Mouse (Mus musculus) gastrocnemius, adult 2 months (tissue): ENCODE measurements around the gene Tor4a. TPM values are rescaled to one million over a fixed set of nuclear protein-coding genes. Genes with fewer than 3 reads are reported as not detected.
A peak's percentile ranks its signal among the peaks of the same experiment; 100 is the strongest.

Source experiments
- DNase-seq: peaks from one replicate; pipeline ENCODE4 v3.0.0; 2022
- H3K27ac ChIP-seq: fragments of 200-600 bp; 2 replicates; pipeline ENCODE4 v1.8.1; 2022; ENCODE audit warnings: mild to moderate bottlenecking
- H3K4me3 ChIP-seq: fragments of 200-600 bp; 2 replicates; pipeline ENCODE4 v1.8.1; 2022; ENCODE audit warnings: mild to moderate bottlenecking, moderate library complexity
- CTCF ChIP-seq: fragments of 200-600 bp; IDR thresholded peaks from 2 replicates; pipeline ENCODE4 v1.8.1; 2022; ENCODE audit warnings: antibody characterized with exemption, mild to moderate bottlenecking, moderate library complexity
- intact Hi-C: fragments of 180-260 bp; cut with DNase I; formaldehyde crosslinking; loops from one replicate; pipeline ENCODE4 v1.15.1; 2025
- total RNA-seq, 2 experiments: library from RNA; stranded (reverse); gene quantifications; 2 replicates each; pipeline ENCODE4 v1.2.3; 2021

The Tor4a gene
- total RNA-seq, 2 experiments from 2014 or later: 0.59 to 1.0 TPM

DNA sequence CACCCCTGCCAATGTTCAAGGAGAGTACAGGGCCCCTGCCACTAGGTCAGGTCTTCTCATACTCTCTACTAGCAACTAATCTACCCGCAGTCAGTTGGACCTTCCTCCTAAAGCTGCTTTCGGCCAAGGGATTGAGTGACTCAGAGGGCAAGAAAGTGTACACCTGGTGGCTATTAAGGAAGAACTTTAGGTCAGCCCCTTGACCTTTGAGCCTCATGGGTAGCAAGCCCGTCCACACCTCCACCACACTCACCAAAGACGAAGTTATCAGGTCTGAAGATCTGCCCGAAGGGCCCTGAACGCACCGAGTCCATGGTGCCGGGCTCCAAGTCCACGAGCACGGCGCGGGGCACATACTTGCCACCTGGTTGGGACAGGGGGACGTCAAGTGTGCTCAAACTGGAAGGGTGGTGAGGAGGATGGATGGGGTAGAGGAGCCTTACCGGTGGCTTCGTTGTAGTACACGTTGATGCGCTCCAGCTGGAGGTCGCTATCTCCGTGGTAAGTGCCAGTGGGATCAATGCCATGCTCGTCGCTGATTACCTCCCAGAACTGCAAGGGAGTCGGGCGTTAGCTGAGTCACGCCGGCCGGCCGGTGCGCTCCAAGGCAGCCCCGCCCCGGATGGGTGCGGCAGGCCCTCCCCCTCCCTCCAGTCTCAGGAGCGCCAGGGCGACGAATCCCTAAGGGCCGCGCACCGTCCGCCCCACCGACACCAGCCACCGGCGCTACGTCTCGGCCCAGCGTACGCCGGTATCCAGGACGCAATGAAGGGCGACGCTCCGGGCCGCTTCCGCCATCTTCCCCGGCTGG lies 27.2 kb upstream of the Tor4a start:
- intact Hi-C loops: no loop called here
- peak overlapping the region; percentile 93 for H3K4me3 ChIP-seq
- peak; percentile 94 for DNase-seq
- H3K27ac ChIP-seq: peak overlapping the region; percentile 97
- TF ChIP-seq CTCF: no peak

DNA sequence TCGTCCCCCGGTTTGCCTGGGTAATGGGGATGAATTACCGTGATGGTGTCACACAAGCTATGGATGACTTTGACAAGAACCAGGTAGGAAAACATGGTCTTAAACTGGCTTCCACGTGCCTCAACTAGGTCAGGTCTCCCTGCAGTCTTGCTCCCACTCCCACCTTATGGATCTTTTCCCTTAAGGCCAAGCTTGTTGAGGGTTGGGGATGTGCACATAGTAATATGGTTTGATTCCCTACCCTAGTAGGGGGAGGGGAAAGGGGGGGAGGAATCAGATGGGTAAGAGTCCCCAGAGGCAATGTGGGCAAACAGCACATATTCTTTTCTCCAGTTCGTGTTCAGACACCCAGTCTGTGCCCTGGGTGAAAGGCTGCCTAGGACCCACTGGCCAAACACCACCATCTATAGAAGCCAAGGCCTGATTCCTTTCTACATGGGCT lies 24.7 kb upstream of the Tor4a start:
- no peak for DNase-seq
- intact Hi-C loops: no loop called here
- Histone ChIP-seq H3K4me3 (peak overlapping the region; percentile 51), H3K27ac (peak overlapping the region; percentile 41; the same call in 1 of the 2 replicates)
- TF ChIP-seq CTCF: no peak

DNA sequence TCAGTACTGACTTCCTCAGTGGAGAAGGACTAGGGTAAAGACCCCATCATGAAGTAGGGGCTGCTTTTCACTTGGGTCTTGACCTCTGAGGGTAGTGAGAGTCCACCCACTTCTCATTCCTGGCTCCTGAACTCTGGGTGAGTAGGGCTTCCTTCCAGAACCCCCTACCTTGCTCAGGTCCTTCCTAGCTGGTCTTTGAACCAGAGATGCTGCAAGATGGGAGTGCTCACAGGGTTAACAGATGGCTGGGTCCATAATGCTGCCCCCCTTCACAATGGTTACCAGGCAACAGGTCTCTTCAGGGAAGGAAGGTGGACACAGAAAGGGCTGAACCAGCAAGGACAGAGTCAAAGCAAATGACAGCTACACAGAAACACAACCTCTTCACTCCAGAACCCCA lies 21.8 kb upstream of the Tor4a start, which contains the start of gene Fam166a:
Fam166a (plus strand) TSS at position 301 of the 400 bp plus-strand sequence.
- TF ChIP-seq CTCF: no peak
- Histone ChIP-seq H3K4me3 (no peak within 1 kb of the TSS), H3K27ac (no peak within 1 kb of the TSS)
- intact Hi-C loops: no loop called here
- no peak for DNase-seq

DNA sequence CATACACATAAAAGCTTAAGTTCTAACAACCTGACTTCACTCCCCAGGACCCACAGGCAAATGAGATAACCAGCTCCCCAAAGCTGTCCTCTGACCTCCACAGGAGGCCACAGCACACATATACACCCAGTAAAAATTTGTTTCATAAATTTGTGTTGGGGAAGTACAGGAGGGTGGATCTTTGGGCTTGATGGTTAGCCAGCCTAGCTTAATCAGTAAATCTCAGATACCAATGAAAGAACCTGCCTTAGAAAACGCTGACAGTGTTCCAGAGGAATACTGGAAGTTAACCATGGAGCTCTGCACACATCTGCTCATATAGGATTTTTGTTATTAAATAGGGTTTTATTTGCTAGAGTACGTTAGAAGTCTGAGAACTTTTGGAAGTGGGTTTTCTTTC lies 21.0 kb upstream of the Tor4a start:
- TF ChIP-seq CTCF: no peak
- DNase-seq: no peak
- Histone ChIP-seq H3K4me3 (no peak overlapping the region), H3K27ac (no peak overlapping the region)
- intact Hi-C loops: no loop called here

DNA sequence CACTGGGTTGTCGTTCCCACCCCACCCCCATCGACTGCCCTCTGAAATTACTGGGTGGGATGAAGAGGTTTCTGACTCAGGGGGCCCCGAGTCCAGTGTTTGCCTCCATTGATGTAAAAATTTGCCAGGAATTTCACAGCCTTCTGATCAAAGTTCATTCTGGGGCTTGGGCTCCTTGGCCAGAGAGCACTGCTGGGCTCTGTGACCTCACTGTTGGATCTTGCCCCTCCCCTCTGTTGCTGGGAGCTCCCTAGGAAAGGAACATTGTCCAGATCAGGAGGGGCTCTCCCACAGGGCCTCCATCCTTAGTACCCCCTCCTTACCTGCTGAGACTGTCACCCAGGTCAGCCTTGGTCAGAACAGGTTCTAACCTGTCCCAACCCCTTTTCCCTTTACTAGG lies 17.8 kb upstream of the Tor4a start, which contains the start of gene Stpg3:
Stpg3 (minus strand) TSS at position 194 of the 400 bp plus-strand sequence.
- no peak for TF ChIP-seq CTCF
- Histone ChIP-seq H3K4me3 (no peak within 1 kb of the TSS), H3K27ac (no peak within 1 kb of the TSS)
- intact Hi-C loops: no loop called here
- no peak for DNase-seq

DNA sequence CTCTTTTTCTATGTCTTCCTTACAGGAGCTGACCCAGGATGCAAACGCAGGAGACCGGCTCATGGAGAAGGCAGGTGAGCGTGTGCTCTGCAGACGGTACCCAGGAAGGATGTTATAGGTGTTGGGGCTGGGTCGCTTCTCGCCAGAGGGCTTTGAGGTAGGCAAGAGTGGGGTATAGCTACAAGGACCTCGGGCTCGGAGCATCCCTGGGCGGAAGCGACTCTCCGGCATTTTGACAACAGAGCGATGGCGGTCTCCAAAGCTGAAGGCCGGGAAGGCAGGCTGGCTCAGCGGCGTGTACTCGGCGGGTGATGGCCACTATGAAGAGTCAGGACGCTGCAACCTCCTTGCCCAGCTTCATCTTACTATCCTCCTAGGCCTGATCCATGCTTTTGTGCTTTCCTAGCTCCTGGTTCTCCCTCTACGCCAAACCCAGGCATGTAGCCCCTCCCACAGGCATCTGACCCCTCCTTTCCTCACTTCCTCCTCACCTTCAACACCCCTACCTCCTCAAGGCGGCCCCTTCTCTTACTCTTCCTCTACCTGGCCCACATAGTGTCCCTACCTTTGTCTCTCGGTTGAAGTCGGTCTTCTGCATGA lies 16.7 kb upstream of the Tor4a start:
- no peak overlapping the region for H3K27ac ChIP-seq
- intact Hi-C loops: no loop called here

DNA sequence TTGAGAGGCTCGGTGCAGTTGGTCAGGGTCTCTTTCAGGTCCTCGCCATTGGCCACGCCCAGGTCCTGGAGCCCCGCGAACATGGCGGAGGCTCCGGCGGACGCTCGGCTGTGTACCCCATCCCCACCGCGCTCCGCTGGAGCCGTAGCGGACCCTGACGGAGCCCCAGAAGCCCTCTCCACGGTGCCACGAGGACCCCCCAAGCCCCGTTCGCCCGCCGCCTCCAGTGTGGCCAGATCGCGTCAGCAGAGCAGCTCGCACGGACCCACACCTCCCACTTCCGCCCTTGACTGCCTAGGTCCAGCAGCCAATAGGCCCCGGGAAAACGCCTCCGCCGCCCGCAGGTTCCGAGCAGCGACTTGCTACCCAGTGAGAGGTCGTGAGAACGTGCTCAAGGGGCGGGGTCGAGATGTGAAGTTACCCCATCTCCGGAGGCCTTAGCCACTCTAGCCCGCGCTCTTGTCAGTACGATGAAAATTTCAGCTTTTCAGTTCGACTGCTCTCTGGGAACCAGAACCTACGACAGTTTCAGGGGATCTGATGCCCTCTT lies 14.5 kb upstream of the Tor4a start, which contains the start of gene Nelfb:
Nelfb (minus strand) TSS at position 369 of the 550 bp plus-strand sequence.
- peak; percentile 93 for DNase-seq
- peak within 1 kb of the TSS; percentile 99 for H3K4me3 ChIP-seq
- no peak for TF ChIP-seq CTCF
- H3K27ac ChIP-seq: peak within 1 kb of the TSS; percentile 97
- intact Hi-C loops: no loop called here

More for the DNA sequence above, 16.7 kb upstream of the Tor4a start:
- no peak overlapping the region for H3K4me3 ChIP-seq
- TF ChIP-seq CTCF: no peak
- no peak for DNase-seq

DNA sequence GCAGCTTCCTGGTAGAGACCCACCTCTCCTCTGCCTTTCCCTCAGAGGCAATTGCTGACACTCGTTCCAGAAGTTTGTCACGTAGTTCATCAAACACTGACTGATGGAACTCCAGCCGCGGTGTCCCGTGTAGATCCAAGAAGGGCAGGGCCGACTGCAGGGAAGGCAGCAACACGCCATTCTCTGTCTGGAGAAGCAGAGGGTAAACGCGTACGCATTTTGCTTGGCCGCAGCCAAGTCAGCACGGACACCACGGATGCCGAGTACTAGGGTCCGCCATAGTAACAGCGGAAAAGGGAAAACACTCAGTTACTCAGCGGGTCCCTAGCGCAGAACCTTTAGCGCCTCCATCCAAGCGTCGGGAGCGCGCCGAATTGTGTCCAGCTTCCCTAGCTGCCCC lies 14.0 kb upstream of the Tor4a start:
- peak overlapping the region; percentile 97 for H3K27ac ChIP-seq
- intact Hi-C loops: no loop called here
- DNase-seq: no peak
- peak overlapping the region; percentile 99 for H3K4me3 ChIP-seq
- no peak for TF ChIP-seq CTCF

DNA sequence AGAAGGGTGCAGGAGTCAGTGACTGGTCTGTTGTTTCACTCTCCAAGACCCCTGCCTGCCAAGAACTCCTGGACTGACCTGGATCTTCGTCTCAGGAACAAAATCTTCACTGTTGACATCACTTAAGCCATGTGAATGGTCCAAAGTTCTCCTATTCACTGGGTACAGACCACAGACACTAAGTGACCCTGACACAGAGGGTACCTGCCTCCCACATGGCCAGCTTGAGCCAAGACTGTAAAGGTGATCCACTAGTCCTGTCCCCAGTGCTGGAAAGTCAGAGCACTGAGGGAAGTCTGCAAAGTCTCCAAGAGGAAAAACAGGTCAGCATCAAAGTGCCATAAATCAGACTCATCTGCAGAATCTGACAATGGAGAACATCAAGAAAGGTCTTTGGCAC lies 10.9 kb upstream of the Tor4a start:
- no peak for TF ChIP-seq CTCF
- intact Hi-C loops: no loop called here
- H3K4me3 ChIP-seq: no peak overlapping the region
- no peak overlapping the region for H3K27ac ChIP-seq
- no peak for DNase-seq

DNA sequence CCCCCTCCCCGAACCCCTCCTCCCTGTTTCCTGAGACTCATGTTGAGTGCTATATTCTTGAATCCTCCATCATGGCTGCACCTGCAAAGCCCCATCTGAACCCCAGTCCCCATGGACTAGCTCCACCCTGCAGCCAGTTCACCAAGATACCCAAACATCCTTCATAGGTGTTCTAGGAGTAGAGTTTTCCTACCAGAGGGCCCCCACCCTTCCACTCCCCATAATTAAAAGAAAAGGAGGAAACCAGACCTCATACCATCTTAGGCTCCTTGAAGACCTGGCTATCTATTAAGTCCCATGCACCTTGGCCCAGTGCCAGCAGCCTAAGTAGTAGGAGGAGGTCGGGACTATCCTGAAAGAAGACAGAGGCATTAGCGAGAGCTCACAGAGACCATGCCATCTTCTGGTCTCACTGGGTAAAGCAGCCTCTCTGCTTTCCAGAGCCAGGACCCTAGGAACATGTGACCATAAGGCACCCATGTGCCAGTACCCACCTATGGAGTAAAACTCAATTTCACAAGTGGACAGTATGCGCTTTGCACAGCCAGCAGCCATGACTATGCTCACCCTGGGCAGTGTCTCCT lies 7.0 kb upstream of the Tor4a start:
- no peak for TF ChIP-seq CTCF
- intact Hi-C loops: no loop called here
- no peak for DNase-seq
- Histone ChIP-seq H3K27ac (no peak overlapping the region), H3K4me3 (no peak overlapping the region)

DNA sequence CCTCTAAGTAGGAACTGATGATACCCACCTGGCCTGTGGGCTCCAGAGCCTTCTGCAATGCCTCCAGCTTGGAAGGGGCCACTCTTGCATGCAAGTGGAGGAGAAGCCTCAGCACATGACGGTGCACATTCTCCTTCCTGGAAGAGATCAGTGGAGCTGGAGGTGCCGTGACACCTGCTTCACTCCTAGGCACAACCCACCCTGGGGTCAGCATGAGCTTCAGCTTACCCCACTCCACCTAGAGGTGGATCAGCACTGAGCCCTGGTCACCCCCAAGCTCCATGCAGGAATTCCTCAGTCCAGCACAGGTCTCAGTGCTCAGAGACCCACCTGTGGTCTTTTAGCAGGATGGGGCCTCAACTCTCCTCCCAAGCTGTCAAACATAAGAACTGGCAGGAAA lies 3.9 kb upstream of the Tor4a start:
- no peak for TF ChIP-seq CTCF

DNA sequence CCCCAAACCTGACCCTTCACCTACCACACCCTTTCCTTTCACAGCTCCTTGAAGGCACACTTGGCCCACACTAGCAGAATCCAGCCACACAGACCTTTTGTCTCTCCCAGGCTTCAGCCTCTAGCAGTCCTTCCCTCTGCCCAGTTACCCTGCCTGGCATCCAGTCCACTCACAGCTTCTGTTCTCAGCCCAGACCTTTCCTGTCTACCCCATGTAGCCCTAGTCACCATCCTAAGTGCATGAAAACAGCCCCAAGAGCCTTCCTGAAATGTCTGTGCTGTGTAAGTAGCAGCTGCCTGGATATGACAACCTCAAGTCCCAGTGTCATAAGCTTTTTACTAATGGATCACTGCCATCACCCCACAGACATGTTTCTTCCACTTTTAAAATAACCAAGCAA lies 1.3 kb upstream of the Tor4a start:
- no peak for TF ChIP-seq CTCF
- intact Hi-C loops: no loop called here

More for the DNA sequence above, 3.9 kb upstream of the Tor4a start:
- no peak for DNase-seq
- no peak overlapping the region for H3K27ac ChIP-seq
- intact Hi-C loops: no loop called here
- H3K4me3 ChIP-seq: no peak overlapping the region

DNA sequence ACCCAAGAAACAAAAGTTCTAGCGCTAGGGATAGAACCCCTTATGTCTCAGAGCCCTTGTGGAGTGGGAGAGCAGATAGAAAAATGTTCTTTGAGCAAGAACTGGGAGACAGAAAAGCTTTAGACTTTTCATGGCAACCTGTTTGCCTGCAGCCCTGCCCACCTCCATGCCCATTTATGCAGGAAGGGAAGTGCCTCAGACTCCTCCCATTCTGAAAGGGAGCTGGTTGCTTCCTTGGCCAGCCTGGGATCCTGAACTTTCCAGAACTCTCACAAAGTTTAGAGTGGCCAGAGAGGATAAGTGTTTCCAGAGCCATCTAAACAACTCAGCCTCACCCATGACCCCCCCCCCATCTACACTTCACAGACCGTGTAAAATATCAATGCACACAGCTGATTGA lies 505 bp upstream of the Tor4a start:
- no peak for TF ChIP-seq CTCF
- H3K27ac ChIP-seq: peak overlapping the region; percentile 86
- H3K4me3 ChIP-seq: peak overlapping the region; percentile 69
- no peak for DNase-seq
- intact Hi-C loops: no loop called here

More for the DNA sequence above, 1.3 kb upstream of the Tor4a start:
- Histone ChIP-seq H3K4me3 (no peak overlapping the region), H3K27ac (peak overlapping the region; percentile 86)
- DNase-seq: no peak
